Mouse (Mus musculus) heart, adult 2 months (tissue): Measurements from ENCODE around the gene Reck.

Experiments used
- CTCF ChIP-seq: fragments of 200-600 bp; IDR thresholded peaks from 2 replicates; pipeline ENCODE4 v1.8.1; 2022; ENCODE audit warnings: antibody characterized with exemption, mild to moderate bottlenecking, moderate library complexity
- EP300 ChIP-seq: fragments of 200-500 bp; IDR thresholded peaks from 2 replicates; pipeline ENCODE4 v1.6.1; 2011; ENCODE audit warnings: low read depth, low read length, control low read depth; ENCODE audit not compliant: insufficient read depth
- POLR2A ChIP-seq: fragments of 200-500 bp; IDR thresholded peaks from 2 replicates; pipeline ENCODE4 v1.6.1; 2011; ENCODE audit warnings: mild to moderate bottlenecking, low read depth, low read length, control low read depth; ENCODE audit not compliant: insufficient read depth

GRCm38 (mm10) chr4:43903690-43904089, 28.4 kb downstream of the Reck start:
- no peak for TF ChIP-seq POLR2A
- no peak for TF ChIP-seq EP300
- no peak for TF ChIP-seq CTCF
